Mouse (Mus musculus): Measurements from ENCODE around the gene Gjb5.

The Gjb5 gene

DNA sequence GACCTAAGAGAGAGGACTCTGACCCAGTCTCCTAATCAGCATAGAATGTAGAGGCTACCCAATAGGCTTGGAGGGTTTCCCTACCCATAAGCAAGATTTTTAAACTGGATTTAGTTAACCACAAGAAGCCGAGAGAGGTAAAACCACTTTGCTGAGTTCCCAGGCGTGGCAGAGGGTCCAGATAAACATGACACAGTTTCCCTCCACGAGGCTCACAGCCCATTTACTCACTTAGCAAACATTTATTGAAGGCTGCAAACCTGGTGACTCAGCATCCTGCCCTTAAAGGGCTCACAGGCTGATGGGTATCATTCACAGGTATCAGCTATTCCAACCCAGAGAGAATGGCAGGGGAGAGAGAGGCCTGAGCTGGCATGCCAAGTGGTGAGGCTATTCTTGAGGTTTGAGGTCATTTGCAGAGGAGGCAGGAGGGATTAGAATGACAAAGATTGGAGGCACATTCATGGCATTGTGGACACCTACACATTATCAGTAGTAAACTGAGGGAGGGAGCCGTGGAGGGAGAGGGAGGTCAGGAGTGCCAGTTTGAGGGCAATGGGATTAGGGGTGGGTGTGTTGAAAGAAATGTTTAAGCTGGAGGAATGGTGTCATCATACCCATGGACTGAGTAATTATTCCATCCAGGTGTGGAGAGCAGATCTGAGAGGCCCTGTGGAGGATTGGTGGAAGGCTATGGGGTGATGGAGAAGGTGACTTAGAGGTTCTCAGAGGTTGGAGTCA lies 8.3 kb downstream of the Gjb5 start:
- DNase-seq (ENCODE audit: low read depth in 1 of 2, low spot score in 2 of 2): no peak

DNA sequence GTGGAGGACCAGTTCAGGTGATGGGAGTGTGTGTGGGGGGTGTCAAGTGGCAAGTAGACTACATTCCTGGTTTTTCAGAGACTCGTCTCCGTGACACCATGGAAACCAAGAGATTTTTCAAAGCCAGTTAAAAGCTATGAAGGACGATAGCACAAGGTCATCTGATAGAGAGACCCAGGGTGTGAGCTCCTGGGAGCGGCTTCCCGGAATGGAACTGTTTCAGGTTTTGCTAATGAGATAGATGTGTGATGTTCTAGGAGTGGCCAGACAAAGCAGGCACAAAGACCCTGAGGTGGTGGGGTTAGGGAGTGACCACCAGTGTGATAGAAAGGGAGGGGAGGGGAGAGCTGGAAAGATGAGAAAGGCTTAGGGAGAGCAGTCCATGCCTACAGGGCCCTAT lies 13.0 kb downstream of the Gjb5 start:
- no peak for DNase-seq (ENCODE audit: low read depth in 1 of 2, low spot score in 2 of 2)

GRCm38 (mm10) chr4:127341372-127341771 lies 16.6 kb downstream of the Gjb5 start:
- DNase-seq (ENCODE audit: low read depth in 1 of 2, low spot score in 2 of 2): no peak

DNA sequence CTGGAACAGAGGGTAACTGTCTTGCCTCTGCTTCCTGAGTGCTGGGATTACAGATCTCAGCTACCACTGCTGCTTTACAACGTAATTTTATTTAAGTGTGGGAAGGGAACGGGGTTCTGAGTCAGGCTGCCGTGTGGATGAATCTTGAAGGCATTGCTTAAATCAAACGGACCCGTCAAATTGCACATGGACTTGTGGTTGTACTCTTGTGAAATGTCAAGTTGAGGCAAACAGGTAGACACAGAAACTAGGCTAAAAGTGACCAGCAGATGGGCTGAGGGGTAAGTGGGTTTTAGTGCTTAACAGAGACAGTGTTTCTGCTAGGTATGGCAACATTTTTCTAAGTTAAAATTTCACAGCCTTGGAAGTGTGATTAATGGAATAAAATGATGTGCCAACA lies 20.3 kb downstream of the Gjb5 start:
- DNase-seq (ENCODE audit: low read depth in 1 of 2, low spot score in 2 of 2): no peak

- DNase-seq (ENCODE audit: low read depth in 1 of 2, low spot score in 2 of 2): no peak
These were observed 23.0 kb downstream of the Gjb5 start for GRCm38 (mm10) chr4:127334870-127335504.

DNA sequence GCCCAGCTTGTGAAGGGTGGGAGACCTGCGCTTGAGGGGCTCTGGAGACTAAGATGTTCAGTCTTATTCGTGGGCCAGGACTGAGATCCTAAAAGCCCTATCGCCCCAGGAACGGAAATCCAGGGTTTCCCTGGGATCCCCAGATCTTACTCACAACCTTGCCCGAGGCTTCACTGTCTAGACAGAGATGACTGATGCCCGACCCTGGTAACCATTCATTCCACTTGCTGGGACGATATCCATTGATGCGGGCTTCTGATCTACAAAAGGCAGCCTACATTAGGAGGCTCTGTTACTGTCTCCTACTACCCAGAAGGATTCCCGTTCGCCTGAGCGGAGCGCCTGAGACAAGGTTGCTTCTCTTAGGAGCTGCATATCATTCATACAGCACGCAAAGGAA lies 26.8 kb downstream of the Gjb5 start:
- DNase-seq (ENCODE audit: low read depth in 1 of 2, low spot score in 2 of 2): no peak

DNA sequence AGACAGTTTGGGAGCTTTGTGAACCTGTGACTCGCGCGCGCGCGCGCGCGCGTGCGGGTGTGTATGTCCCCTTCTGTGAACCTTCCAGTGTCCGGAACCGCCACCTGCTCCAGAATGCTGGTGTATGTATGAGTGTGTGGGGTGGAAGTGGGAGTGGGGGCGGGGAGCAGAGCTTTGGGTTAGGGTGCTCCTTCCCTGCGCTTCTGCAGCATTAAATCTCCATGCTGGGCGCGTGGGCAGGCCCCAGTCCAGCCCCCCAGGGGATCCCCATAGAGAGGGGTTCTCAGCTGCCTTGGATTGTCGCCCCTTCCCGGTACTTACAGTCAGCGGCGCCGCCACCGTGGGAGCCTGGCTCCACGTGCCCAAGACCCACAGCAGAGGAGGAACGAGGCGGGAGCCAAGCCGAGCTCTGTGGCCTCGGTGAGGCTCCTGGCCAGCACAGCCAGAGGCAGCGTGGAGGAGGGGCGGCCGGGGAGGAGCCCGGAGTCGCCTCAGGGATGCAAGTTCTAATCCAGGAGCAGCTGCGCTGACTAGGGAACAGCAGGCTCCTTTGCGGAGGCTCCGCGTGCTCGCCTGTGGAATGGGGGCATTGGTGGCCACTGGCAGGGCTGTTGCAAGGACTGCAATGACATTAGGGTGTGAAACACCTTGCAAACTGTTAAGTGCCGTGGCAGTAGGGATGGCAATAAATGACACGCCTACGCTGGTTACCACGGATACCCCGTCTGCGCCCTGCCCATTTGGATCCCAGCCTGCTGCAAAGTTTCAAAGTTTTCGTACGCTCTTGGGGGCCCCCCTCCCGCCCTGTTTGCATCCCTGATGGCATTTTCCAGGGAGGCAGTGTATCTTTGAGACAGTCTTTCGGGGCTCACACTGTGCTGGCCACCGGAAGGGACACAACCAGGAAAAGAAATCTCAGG lies 27.5 kb downstream of the Gjb5 start, which contains the start of gene Gjb3:
Gene Gjb3 (minus strand): TSS at position 664 of the 920 bp plus-strand sequence.
- DNase-seq (ENCODE audit: low read depth in 1 of 2, low spot score in 2 of 2): no peak

GRCm38 (mm10) chr4:127329751-127330150 lies 28.2 kb downstream of the Gjb5 start:
- no peak for DNase-seq (ENCODE audit: low read depth in 1 of 2, low spot score in 2 of 2)

DNA sequence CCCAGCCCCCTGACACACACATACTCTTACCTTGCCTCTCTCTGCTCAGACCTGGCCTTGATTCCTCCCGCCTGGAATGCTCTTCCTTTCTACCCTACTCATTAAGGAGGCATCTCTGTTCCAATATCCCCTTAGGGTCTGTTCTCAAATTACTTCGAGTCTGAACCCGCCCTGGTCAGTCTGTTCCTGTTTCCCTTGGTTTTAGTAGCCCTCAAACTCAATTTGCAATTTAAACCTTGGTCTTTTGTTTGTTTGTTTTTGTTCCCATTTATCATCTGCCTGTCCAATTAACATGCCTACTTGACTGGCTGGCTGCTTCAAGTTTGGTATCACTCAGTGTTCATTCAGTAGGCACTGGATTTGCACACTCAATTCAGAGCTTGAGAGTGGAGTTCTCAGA lies 28.9 kb downstream of the Gjb5 start:
- DNase-seq (ENCODE audit: low read depth in 1 of 2, low spot score in 2 of 2): no peak

DNA sequence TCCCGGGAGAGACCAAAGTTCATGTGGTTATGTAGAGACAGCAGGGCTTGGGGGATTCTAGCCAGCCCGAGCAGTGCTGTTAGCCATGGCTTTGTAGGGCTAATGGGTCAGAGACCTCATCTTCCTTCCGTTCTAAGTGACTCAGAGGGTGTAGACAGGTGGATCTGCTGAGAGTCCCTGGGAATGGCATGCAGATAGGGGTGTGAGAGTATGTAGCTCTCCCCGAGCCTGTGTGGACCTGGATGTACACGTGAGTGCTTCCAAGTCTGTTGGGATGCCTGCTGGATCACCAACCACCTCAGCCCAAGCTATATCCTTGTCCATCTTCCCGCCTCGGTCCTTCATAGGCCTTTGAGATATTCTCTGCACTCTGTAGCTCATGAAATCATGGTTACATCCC lies 29.6 kb downstream of the Gjb5 start:
- DNase-seq (ENCODE audit: low read depth in 1 of 2, low spot score in 2 of 2): no peak

GRCm38 (mm10) chr4:127327749-127328148 lies 30.2 kb downstream of the Gjb5 start:
- DNase-seq (ENCODE audit: low read depth in 1 of 2, low spot score in 2 of 2): no peak

DNA sequence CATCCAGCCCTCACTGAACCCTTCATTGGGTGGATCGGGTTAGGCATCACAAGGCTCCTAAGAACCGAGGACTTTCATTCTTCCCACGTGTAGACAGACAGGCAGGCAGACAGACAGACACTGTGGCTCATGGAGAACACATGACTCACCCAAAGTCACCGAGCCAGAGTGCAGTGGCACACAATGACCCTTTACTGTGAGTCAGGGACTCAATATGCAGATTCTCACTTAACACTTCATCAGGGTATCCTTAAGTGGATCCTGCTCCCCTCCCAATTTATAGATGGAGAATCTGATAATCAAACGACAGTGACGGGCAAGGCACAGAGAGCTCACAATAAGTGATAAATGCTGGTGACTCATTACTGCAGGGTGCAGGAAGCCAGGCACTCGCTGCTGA lies 30.7 kb downstream of the Gjb5 start:
- no peak for DNase-seq (ENCODE audit: low read depth in 1 of 2, low spot score in 2 of 2)

GRCm38 (mm10) chr4:127325276-127325675 lies 32.7 kb downstream of the Gjb5 start:
- no peak for DNase-seq (ENCODE audit: low read depth in 1 of 2, low spot score in 2 of 2)

DNA sequence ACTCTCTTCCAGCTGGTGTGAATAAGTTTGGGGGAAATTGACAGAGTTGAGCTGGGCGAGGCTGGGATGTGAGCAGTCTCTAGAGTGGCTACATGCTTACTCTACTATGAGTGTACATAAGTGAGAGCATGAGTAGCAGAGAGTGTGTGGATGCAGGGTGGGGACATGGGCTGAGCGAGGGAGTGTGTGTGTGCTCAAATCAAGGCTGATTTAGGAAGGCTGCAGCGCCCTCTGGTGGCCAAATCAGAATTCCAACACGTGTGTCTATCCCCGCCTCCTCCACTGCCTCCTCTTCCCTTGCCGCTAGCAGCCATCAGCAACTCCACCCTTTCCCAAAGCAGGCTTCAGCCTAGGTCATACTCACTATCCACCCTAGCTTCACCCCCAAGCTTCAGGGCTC lies 33.2 kb downstream of the Gjb5 start:
- DNase-seq (ENCODE audit: low read depth in 1 of 2, low spot score in 2 of 2): peak in 1 of 2 experiments; percentile 24

DNA sequence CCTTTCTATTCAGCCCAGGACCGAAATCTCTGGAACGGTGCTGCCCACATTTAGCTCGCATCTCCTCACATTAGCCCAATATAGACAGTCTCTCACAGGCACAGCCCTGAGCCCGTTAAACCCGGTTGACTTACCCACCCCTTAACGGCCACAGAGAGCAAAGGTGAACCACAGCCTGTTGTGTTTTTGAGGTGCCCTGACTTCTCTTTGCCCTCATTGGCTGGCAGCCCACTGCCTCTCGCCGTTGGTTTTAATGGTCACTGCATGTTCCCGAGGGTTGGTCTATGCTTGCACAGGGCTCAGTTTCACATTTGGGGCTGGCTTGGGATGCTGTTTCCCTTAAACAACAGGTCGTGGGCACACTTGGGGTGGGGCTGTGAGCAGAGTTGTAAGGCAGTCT lies 33.7 kb downstream of the Gjb5 start:
- DNase-seq (ENCODE audit: low read depth in 1 of 2, low spot score in 2 of 2): no peak

- DNase-seq (ENCODE audit: low read depth in 1 of 2, low spot score in 2 of 2): no peak
These were observed 34.3 kb downstream of the Gjb5 start for GRCm38 (mm10) chr4:127323651-127324050.

DNA sequence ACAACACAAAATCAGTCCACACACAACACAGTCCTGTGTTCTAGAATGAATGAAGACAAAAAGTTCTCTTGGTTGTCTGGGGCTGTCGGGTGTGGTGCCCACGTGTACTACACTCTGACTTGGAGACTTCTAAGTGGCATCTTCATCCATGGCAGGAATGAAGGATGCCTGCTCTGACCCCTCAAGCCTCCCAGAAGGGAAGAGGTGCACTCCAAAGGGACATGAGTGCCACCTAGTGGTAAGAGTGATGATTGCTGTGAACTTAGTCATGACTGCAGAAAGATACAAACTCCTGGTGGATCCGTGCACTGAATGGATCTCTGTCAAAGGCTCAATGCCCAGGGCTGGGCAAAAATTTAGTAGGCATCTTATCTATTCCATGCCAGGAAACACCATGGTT lies 38.4 kb downstream of the Gjb5 start:
- DNase-seq (ENCODE audit: low read depth in 1 of 2, low spot score in 2 of 2): peak in 1 of 2 experiments; percentile 22

DNA sequence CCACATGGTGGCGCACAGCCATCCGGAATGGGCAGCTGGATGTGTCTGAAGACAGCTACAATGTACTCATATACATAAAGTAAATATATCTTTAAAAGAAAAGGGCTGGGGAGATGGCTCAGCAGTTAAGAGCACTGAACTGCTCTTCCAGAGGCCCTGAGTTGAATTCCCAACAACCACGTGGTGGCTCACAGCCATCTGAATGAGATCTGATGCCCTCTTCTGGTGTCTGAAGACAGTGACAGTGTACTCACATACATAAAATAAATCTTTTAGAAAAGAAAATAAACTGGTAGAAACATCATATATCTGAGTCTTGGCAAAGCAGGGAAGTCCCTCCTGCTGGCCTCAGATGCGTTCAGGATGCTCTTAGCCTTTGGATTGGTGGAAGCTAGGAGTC lies 40.8 kb downstream of the Gjb5 start:
- no peak for DNase-seq (ENCODE audit: low read depth in 1 of 2, low spot score in 2 of 2)

DNA sequence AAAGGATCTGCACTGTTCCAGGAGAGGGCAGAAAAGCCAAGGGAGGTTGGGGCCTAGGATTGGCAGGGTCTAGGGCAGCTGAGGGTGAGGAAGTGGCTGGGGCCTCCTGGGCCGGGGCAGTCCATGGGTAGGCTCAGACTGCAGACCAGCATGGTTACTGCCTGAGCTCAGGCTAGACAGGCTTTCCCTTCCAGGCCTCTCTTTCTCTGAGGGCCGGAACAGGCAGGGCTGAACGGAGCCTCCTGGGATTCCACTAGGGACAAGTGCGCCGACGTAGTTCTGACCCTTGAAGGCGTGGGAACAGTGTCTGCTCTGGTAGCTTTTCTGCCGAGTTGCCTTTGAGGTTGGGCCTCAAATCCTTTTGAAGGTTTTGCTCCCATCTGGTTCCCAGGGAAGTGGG lies 42.2 kb downstream of the Gjb5 start:
- no peak for DNase-seq (ENCODE audit: low read depth in 1 of 2, low spot score in 2 of 2)

GRCm38 (mm10) chr4:127314585-127314984 lies 43.4 kb downstream of the Gjb5 start:
- no peak for DNase-seq (ENCODE audit: low read depth in 1 of 2, low spot score in 2 of 2)

DNA sequence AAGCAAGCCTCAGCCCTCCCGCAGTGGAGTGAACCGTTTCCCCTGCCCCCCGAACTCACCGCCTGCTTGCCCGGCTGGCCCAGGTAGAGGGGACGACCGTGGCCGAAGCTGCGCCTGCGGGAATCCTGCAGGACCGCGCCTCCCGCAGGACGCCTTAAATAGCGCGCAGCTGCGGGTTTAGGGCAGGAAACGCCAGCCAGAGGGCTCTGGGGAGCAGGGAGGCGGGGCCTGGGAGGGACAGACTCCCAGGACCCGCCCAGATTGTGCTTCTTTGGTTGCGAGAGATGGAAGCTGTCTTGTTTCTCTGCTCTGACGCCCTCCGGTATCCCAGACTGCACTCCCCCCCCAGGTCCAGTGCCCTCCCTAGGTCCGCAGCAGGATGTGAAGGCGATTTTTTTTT lies 44.1 kb downstream of the Gjb5 start, which contains the start of gene Gja4:
Gene Gja4 (minus strand): TSS at position 179 of the 400 bp plus-strand sequence.
- DNase-seq (ENCODE audit: low read depth in 1 of 2, low spot score in 2 of 2): no peak

DNA sequence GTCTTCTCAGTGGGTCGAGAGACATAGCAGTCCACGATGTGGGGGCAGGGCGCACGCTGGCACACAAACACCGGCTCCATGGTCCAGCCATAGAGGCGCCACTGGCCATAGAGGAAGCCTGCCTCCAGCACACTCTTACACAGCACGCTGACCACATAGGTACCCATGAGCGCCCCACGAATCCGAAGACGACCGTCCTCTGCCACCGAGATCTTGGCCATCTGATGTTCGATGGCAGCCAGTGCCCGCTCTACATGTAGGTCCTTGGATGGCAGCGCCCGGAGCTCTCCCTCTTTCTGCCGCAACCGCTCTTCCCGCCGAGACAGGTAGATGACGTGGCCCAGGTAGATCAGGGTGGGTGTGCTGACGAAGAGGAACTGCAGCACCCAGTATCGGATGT lies 45.6 kb downstream of the Gjb5 start:
- no peak for DNase-seq (ENCODE audit: low read depth in 1 of 2, low spot score in 2 of 2)
